Mouse (Mus musculus) thymus, adult 18-20 months (tissue): ENCODE results near the gene Gprin3.
"Not testable (repeated sequence)": the region's sequence is repeated elsewhere in the genome, so short reads cannot be mapped to it uniquely, and the experiment has no call there.

Experiments used
- DNase-seq, 2 experiments: peaks; one replicate each; pipeline ENCODE4 v3.0.0; 2022; ENCODE audit warnings: mixed read lengths in 2 of 2

Gprin3 gene

DNA sequence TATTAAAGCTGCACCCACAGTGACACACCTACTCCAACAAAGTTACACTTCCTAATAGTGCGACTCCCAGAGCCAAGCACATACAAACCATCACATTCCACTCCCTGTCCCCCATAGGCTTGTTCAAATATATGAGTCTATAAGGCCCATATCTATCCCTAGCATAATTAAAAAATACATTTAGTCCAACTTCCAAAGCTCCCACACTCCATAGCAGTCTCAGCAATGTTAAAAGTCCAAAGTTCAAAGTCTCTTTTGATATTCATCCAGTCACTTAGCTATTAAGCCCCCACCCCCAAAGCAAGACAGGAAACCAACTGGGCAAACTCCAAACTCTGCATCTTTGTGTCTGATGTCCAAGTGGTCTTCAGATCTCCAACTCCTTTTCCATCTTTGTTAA lies 84.9 kb downstream of the Gprin3 start:
- DNase-seq: no peak

DNA sequence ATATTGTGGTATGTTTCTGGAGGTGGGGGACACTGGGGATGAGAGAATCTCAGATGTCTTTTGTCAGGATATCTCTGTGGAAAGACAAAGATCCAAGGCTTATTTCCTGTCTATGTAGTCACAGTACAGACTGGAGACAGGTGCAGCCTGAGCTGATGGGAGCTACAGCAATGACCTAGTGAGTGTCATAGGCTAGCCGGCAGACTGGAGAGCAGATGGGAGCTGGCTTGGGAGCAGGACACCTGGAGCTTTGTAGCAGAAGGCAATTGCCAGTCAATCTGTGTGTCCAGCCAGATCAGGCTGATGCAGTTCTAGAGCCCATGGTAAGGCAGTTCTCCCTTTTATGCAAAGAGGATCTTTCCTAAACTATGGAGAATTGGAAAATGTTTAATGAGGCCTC lies 97.8 kb downstream of the Gprin3 start:
- no peak for DNase-seq

DNA sequence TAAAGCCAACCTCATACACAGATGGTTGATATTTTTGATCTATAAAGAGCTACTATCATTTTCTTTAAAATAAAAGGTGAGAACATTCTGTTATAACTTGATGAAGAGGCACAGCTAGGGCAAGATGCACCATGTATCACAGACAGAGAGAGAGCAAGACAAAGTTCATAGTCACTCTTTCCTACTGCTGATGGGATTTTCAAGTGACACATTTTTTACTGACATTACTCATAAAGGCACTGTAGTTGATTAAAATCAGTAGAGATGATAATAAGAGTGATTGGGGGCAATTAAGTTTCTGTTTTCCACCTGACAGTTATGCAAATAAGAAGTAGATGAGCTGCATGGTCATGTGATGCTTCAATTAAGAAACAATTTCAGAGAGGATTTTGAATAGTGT lies 110.2 kb downstream of the Gprin3 start:
- no peak for DNase-seq

DNA sequence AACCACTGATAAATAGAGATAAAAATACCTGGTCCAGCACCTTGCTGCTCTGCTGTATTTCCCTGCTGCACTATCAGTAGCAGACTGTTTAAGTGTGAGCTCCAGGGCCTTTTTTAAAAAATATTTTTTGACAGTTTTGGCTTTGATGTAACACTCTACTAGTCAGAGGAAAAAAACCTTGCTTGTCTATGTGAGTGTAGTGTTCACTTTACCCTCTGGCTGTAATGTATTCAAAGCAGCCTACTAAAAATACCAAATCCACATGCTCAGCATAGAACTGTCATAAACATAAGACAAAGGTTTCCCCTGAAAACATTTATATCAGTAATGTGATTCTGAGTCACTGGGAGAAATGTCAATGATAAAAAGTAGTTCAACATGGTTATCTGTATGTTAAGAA lies 111.0 kb downstream of the Gprin3 start:
- DNase-seq: no peak

DNA sequence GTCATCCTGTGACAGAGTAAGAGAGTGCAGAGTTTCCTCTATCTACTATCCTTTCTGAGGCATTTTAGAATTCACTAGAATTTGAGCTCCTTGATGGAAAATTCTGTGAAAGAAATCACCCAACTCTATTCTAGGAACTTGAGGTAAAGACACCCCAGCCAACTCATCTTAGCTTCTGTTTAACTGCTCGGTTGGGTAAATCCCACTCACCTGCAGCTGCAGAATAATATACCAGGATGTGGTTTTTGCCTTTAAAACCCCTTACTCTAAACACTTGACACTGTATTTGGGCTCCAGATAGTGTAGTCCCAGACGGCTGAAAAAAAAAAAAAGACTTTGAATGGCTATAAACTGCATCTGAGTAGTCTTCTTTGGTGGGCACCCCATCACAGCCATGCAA lies 112.9 kb downstream of the Gprin3 start:
- peak in 1 of 2 experiments; percentile 12 for DNase-seq

DNA sequence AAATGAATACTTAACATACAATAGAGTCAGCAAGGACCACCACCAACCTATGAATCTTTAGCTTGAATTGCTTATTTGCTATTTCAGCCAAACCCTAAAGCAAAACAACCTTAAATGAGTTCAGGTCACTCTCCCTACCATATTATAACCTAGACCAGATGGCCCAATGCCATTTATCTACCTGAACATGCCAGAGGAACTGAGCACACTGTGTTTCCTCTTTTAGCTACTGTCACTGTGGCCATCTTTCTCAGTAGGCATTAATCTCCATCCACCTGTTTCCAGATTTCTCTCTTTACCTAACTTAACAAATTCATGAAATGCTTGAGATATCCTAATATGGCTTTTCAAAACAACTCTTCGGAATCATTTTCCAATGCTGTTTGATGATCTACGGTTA lies 114.9 kb downstream of the Gprin3 start:
- DNase-seq: no peak

DNA sequence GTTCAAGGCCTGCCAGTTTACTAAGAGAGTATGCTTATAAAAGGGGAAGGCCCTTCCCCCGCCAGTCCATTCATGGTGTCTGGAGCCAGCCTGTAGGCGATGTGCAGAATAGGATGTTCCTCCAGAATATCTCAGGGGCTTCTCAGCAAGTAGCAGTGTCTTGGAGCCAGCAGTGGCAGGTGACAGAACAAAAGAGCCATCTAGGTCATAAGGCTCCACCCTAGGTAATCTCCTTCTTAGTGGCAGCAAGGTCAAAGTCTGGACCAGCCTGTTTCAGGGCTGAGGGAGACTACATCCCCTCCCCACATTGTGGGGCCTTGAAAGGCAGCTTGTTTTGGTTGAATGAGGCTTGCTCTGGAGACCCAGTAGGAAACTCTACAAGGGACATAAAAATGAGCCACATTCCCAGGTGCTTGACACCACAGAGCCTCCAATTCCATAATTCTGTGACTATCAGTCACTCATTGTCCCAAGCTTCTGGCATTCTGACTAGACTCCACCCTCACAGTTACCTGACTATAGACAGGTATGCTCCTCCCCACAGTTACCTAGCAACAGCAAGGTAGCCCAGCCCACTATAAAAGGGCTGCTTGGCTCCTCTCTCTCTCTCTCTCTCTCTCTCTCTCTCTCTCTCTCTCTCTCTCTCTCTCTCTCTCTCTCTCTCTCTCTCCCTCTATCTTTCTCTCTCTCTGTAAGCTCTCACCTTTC lies 121.7 kb downstream of the Gprin3 start:
- not testable (repeated sequence) for DNase-seq

DNA sequence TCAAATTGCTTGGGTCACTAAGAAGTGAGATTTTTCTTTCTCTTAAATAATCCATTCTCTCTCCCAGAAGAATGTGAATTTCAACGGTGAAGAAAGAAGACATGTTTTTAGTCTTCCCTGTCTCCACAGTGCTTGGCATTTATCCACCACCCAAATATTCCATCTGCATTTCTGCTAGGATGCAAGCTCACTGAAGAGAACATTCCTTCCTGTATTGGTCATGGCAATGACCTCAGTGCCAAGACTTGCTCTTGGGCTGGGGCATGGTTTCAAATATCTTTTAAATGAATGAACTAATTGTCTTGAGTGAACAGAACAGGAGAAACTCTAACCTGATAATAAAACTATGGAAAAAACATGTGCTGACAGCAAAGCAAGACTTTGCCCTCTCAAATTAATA lies 123.1 kb downstream of the Gprin3 start:
- DNase-seq: no peak
